Mouse (Mus musculus): Measurements from ENCODE around the gene Scnm1. TPM values are rescaled to one million over a fixed set of nuclear protein-coding genes. Genes with fewer than 3 reads are reported as not detected.
A peak's percentile ranks its signal among the peaks of the same experiment; 100 is the strongest.

The Scnm1 gene
- total and polyA plus RNA-seq, 3 experiments: 50.5 to 59.2 (median 53.1) TPM

- peak; percentile 84 for TF ChIP-seq BHLHE40 (IDR thresholded peaks at IDR 0.05; ENCODE audit: low read depth, low read length)
- TF ChIP-seq MAX (IDR thresholded peaks at IDR 0.05; ENCODE audit: low read length): peak; percentile 96
- TF ChIP-seq SIN3A (IDR thresholded peaks at IDR 0.05; ENCODE audit: low read length): peak; percentile 92
- peak; percentile 77 for TF ChIP-seq NELFE (IDR thresholded peaks at IDR 0.05; ENCODE audit: low read depth, low read length)
- peak; percentile 39; the same call in 1 of the 2 replicates for TF ChIP-seq UBTF (IDR thresholded peaks at IDR 0.05; ENCODE audit: low read depth, low read length)
- peak; percentile 98 for TF ChIP-seq USF1 (IDR thresholded peaks at IDR 0.05; ENCODE audit: low read depth, low read length)
- TF ChIP-seq MAFK (IDR thresholded peaks at IDR 0.05; ENCODE audit: insufficient replicate concordance, low read length): no peak
These were observed 27.3 kb downstream of the Scnm1 start, which contains the start of gene Pip5k1a (continued) for GRCm38 (mm10) chr3:95106338-95107117.

DNA sequence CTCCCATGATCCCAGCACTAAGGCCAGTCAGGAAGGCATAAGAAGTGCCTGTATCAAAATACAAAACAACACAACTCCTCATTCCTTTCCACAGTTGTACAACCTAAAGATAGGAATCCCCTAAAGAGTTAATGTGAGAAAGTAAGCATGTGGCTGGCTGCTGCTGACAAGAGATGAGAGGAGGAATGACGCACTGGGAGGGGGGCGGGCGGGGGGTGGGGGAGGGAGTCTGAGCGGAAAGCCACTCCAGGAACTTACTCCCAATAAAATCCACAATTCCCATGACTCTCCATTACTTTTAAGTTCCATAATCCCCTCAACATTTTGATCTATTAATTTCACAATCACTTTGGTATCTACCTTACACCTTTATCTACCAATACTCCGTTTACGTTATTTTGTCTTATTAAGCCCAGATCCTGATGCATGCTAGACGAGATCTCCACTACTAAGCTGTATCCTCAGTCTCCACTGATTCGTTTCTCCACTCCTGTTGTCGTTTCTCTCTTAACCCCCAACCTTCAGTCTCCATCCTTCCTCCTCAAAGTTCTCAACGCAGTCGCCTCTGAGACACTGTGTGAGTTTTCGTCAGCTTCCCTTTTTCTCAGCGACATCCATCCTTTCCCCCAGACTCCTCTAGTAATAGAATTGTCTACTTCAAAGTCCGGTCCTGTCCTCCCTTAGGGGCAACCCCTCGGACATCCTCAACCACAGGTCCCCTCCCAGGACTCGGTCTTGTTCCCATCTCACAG is 28.0 kb downstream of the Scnm1 start:
- H3K9ac ChIP-seq (ENCODE audit: insufficient read depth, low read depth): peak overlapping the region; percentile 85
- H3K27me3 ChIP-seq (replicated peaks): no peaks in the 10 kb centered on the region
- peak overlapping the region; percentile 5; the same call in 1 of the 2 replicates for H3K27ac ChIP-seq (ENCODE audit: insufficient read depth, low read depth)
- peak overlapping the region; percentile 100 for H3K4me2 ChIP-seq (ENCODE audit: insufficient read depth, low read depth, poor library complexity, severe bottlenecking)
- in situ Hi-C loops (cut with MboI; ENCODE audit: low pct_ligation_motif_present, low pct_unique_long_range_greater_than_20kb, low sequenced_read_pairs): no loop called here
- peak overlapping the region; percentile 94 to 97 (median 94) for H3K4me3 ChIP-seq (replicated peaks in 1 of 3; ENCODE audit: low read depth in 2 of 3, low read length in 2 of 3, poor library complexity in 1 of 3)
- H3K36me3 ChIP-seq (replicated peaks in 1 of 2; ENCODE audit: control insufficient read depth in 1 of 2, insufficient read depth in 1 of 2, low read length in 1 of 2): peaks cover 0 to 25% of the 10 kb centered on the region in 2 experiments
- H3K4me1 ChIP-seq (ENCODE audit: control insufficient read depth in 1 of 2, insufficient read depth in 2 of 2): peaks cover 3 to 21% of the 10 kb centered on the region in 2 experiments; a peak in 3 of 4 replicates
- peak; percentile 18 for DNase-seq (ENCODE audit: extremely low read depth)
- TF ChIP-seq MAFK (IDR thresholded peaks at IDR 0.05; ENCODE audit: insufficient replicate concordance, low read length) (no peak), SIN3A (IDR thresholded peaks at IDR 0.05; ENCODE audit: low read length) (peak; percentile 43), MXI1 (IDR thresholded peaks at IDR 0.05; ENCODE audit: low read depth, low read length) (peak; percentile 44; the same call in 1 of the 2 replicates)
- H3K79me2 ChIP-seq (replicated peaks; ENCODE audit: control insufficient read depth, extremely low read depth, insufficient read depth, poor library complexity, severe bottlenecking): peaks cover 51% of the 10 kb centered on the region
- dilution Hi-C loops (cut with MboI; ENCODE audit: extremely low pct_ligation_motif_present, extremely low pct_unique_long_range_greater_than_20kb, low sequenced_read_pairs): no loop called here
- no peaks in the 10 kb centered on the region for H3K9me3 ChIP-seq (replicated peaks; ENCODE audit: low read length)

DNA sequence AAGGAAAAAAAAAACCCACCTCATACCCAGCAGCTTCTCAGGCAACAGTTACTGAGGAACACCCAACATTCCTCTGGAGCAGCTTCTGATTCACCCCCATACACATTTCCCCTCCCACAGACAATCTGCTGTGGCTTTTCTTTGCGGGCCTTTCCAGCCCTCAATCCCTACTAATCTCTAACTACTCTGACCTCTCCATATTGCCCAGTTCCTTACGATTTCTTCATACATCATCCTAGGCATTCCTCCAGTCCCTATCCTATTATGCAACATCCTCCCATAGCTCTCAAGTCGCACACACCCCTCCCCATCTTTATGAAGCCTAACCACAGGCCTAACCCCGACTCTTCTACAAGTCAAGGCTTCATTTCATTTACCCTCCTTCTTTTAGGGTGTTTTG is 28.7 kb downstream of the Scnm1 start:
- no peaks in the 10 kb centered on the region for H3K9me3 ChIP-seq (replicated peaks; ENCODE audit: low read length)
- H3K27ac ChIP-seq (ENCODE audit: insufficient read depth, low read depth): no peak overlapping the region
- in situ Hi-C loops (cut with MboI; ENCODE audit: low pct_ligation_motif_present, low pct_unique_long_range_greater_than_20kb, low sequenced_read_pairs) (no loop called here), dilution Hi-C loops (cut with MboI; ENCODE audit: extremely low pct_ligation_motif_present, extremely low pct_unique_long_range_greater_than_20kb, low sequenced_read_pairs) (no loop called here)
- peaks cover 3 to 21% of the 10 kb centered on the region in 2 experiments; a peak in 3 of 4 replicates for H3K4me1 ChIP-seq (ENCODE audit: control insufficient read depth in 1 of 2, insufficient read depth in 2 of 2)
- peaks cover 0 to 27% of the 10 kb centered on the region in 2 experiments for H3K36me3 ChIP-seq (replicated peaks in 1 of 2; ENCODE audit: control insufficient read depth in 1 of 2, insufficient read depth in 1 of 2, low read length in 1 of 2)
- DNase-seq (ENCODE audit: extremely low read depth): no peak
- TF ChIP-seq ELF1 (IDR thresholded peaks at IDR 0.05; ENCODE audit: low read depth, low read length) (no peak), SMC3 (IDR thresholded peaks at IDR 0.05; ENCODE audit: low read depth, low read length) (no peak), NELFE (IDR thresholded peaks at IDR 0.05; ENCODE audit: low read depth, low read length) (no peak), MAZ (IDR thresholded peaks at IDR 0.05; ENCODE audit: low read depth, low read length) (no peak), MXI1 (IDR thresholded peaks at IDR 0.05; ENCODE audit: low read depth, low read length) (no peak), PAX5 (IDR thresholded peaks at IDR 0.05; ENCODE audit: low read length) (no peak), SIN3A (IDR thresholded peaks at IDR 0.05; ENCODE audit: low read length) (no peak), JUND (conservative IDR thresholded peaks at IDR 0.05; ENCODE audit: low read depth, low read length) (no peak)
- H3K4me2 ChIP-seq (ENCODE audit: insufficient read depth, low read depth, poor library complexity, severe bottlenecking): peak overlapping the region; percentile 100
- peak overlapping the region; percentile 85 for H3K9ac ChIP-seq (ENCODE audit: insufficient read depth, low read depth)
- no peaks in the 10 kb centered on the region for H3K27me3 ChIP-seq (replicated peaks)
- peak overlapping the region; percentile 55 to 97 (median 64) for H3K4me3 ChIP-seq (replicated peaks in 1 of 3; ENCODE audit: low read depth in 2 of 3, low read length in 2 of 3, poor library complexity in 1 of 3)
- H3K79me2 ChIP-seq (replicated peaks; ENCODE audit: control insufficient read depth, extremely low read depth, insufficient read depth, poor library complexity, severe bottlenecking): peaks cover 54% of the 10 kb centered on the region

All from CH12.LX (cell line).